Mouse (Mus musculus) kidney, adult 8-10 months (tissue): ENCODE results near the gene 1190005I06Rik.

ENCODE experiments used
- DNase-seq, 2 experiments: peaks; one replicate each; pipeline ENCODE4 v3.0.0; 2022

1190005I06Rik gene

DNA sequence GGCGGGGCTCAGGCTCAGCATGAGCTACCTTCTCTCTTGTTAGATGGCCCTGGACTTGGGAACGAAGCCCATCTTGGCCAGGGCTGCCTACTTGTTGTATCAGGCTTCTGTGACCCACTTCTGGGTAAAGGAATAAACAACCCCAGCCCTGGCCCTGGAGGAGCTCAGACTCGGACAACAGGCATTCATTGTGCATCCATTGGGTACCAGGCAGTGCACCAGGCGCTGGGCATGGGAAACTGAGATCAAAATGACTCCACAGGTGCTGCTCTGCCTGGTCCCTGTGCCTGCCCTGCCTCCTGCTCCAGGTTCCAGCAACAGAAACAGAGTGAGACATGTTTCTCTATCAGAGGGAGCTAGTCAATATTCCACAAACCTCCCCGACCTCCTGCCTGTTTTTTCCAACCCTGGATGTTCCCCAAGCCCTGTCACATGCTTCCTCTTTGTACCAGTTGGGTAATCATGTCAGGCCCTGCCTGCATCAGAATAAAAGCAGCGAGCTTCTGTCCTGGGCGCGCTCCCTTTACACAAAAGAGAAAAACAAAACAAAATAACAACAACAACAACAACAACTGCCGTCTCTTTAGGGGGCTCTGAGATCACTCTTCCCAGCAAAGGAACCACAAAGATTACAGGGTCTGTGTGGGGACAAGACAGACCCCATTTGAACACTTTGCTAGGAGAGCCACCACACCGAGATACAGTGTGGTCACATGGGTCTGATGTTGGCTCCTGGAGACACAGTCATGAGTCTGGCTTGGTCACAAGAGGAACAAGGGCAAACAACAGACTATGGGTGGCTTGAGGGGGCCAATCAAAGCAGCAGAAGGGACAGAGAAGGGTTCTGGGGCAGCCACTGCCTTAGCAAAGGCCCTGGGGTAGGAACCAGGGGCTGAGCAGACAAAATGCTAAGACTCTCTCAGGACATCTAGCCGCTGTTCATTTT is 27.9 kb downstream of the 1190005I06Rik start:
- DNase-seq: no peak

DNA sequence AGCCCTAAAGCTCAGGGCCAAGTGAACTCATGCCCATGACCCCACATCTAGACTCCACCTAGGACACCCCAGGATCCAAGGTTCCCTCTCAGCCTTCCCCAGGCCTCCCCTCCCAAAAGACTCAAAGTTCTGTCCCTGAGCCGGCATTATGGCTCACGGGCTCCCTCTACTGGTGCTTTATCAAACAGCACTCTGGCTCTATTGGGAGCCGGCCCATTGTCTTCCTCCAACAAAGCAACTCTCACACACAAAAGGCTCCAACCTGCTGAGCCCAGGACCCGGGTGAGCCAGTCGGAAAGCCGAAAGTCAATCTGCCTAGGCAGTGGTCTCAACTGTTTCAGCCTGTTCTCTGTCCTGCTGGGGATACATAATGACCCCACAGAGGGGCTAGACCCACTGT is 29.3 kb downstream of the 1190005I06Rik start:
- DNase-seq: peak; percentile 23 to 61

- no peak for DNase-seq
Measured at GRCm38 (mm10) chr8:120616663-120617626, 30.5 kb downstream of the 1190005I06Rik start.

GRCm38 (mm10) chr8:120614491-120614890 is 32.9 kb downstream of the 1190005I06Rik start:
- DNase-seq: no peak

- DNase-seq: no peak
Measured at GRCm38 (mm10) chr8:120610824-120611223, 36.6 kb downstream of the 1190005I06Rik start.

- DNase-seq: peak; percentile 57 to 85
Measured at GRCm38 (mm10) chr8:120607885-120608284, 39.5 kb downstream of the 1190005I06Rik start.

DNA sequence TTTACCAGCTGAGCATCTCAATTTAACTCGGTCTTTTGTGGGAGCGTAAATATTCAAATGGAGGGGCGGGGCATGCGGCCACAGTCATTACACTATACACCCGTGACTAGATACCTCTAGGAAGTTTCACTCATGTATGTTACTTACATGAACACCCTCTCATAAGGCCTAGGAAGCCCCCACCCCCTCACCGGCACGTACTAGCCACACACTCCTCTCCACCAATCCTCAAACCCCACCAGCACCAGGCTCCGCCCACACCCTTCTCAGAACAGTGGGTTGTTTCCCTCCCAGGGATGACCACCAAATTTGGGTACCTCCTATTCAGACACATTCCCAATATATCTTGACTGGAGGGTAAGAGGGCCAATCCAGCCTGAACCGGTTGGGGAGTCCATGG is 40.0 kb downstream of the 1190005I06Rik start:
- no peak for DNase-seq

GRCm38 (mm10) chr8:120602672-120603071 is 44.8 kb downstream of the 1190005I06Rik start:
- DNase-seq: no peak

DNA sequence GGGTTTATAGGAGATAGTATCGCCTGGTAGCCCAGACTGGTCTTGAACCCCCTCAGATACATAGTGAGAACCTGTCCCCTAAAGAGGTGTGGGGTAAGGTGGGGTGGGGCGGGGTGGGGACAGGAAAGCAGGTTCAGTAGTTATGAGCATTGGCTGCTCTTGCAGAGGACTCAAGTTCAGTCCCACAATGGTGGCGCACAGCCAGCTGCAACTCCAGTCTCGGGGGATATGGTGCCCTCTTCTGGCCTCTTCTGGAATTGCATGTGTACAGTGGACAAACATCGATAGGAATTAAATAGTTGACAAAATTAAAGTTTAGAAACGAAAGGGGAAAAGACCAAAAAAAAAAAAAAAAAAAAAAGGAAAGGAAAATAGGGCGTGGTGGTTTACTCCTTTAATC is 47.9 kb downstream of the 1190005I06Rik start:
- DNase-seq: peak; percentile 70 to 89

DNA sequence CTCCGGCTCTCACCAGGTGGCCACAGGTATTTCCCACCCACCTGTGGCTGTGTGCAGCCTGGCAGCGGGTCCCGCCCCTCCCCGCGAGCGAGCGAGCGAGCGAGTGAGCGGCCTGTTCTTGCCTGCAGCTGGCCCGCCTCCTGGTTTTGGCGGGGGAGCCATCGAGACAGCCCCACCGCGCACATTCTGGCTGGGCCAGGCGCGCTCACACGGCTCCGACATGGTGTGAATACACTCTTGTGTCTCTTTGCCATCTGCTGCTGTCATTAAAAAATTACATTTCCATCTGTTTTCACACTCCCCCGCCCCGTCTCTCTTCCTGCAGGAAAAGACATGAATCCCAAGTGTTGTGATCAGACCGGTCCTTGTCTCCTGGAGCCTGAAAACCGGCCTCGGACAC is 48.9 kb downstream of the 1190005I06Rik start:
- DNase-seq: no peak

DNA sequence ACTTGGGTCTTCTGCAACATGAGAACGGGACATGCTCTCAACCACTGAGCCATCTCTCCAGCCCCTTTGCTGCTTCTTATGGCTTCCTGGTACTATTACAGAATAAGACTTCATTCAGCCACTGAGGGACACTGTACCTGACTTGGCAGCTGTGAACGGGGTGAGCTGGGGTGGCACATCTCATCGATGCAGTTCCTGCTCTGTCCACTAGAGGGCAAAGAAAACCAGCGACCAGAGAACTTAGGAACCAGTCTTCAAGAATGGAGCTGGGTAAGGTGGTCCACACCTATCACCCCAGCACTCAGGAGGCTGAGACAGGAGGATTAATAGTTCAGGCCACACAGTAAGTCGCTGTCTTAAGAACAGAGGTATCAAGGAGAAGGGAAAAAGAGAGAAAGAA is 51.5 kb downstream of the 1190005I06Rik start:
- peak; percentile 15 to 58 for DNase-seq

GRCm38 (mm10) chr8:120594571-120594970 is 52.9 kb downstream of the 1190005I06Rik start:
- no peak for DNase-seq

DNA sequence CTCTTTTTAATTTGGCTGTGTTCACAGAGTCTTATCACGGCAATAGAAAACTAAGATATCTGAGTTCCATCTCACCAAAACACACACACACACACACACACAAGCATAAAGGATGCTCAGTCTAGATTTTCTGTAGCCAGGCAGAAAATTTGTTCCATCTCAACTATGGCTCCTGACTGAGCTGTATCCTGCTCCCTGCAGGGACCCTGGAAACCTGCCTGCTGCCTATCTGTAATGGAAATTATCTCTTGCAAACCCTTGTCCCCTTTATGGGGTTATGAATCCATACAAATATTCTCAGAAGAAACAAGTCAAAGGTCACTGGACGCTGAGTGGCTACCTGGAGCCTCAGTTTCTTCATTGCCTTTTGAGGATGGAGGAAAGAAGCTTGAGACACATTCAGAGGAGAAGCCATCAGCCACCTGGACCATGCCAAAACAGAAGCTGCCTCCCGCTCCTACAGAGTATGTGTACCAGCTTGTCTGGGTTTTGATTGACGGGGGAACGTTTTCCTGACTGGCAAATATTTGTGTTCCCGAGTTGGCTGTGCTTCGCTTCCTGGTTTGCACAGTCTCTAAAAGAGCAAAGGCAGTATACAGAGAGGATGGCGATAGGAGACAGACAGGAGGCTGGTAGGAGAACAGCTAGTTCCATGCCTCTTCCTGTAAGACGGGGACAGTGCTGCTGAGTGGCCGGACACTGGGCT is 55.7 kb downstream of the 1190005I06Rik start:
- no peak for DNase-seq

DNA sequence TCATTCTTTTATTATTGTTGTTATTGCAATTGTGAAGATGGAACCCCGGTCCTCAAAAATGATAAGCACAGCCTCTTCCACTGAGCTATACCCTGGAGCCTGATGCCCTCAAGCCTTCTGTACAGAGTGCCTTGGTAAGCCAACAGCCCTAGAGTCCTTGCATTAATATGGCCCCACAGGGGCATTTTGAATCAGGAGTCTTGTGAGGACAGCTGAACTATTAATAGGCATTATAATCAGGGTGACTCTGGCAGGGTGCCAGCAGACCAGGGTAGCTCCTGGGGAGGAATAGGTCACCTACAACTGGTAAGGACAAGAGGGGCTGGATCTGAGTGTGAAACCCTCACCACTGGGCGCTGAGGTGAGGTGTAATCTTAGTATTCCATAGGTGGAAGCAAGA is 57.5 kb downstream of the 1190005I06Rik start:
- peak; percentile 42 to 56 for DNase-seq

- DNase-seq: peak; percentile 100
Measured at GRCm38 (mm10) chr8:120588908-120589771, 58.3 kb downstream of the 1190005I06Rik start, which contains the start of gene Gins2. Gins2 (minus strand) TSS chr8:120589304.

GRCm38 (mm10) chr8:120585521-120585920 is 61.9 kb downstream of the 1190005I06Rik start:
- DNase-seq: no peak

DNA sequence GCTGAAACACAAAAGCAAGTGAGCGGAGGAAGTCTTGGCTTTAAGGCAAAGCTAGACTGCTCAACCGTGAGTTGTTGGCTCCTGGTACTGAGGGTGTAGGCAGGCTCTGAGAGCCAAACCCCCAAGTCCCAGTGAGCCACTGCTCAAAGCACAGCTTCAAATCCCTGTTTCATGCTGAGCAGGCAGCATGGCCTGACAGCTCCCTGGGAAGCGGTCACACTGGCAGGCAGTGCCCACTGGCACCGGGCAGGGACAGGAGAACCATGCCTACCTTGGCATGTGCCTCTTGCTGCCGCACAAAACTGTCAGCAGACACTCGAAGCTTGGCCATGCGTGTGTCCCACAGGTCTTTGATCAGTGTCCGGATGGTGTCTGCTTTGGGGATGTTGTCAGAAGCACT is 65.6 kb downstream of the 1190005I06Rik start:
- DNase-seq: no peak

- DNase-seq: no peak
Measured at GRCm38 (mm10) chr8:120581329-120581728, 66.1 kb downstream of the 1190005I06Rik start.

DNA sequence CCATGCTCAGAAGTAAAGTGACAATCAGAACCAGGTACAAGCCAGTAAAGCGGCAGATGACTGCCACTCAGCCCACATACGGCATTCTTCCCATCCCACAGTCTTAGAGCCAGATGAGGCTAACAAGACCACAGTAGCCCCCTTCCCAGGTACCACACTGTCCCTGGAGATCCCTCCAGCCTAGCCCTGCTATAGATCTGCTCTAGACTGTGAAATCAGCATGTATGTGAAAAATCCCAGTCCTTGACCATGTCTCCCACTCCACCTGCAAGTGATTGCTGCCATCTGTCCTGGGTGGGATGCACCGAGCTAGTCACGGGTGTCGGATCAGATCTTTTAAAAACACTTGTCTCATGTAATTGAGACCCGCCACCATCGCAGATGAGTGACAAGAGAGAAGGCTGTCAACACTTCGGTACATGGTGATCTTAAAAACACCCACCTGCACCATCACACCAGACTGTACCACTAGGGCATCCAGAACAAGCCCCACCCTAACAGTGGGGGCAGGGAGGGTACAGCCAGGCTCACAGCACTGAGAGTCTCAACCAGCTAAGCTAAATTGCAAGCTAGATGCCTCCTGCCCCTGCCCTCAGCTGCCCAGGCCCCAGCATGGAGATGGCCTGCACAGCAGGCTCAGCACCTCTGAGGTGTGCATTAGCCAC is 67.0 kb downstream of the 1190005I06Rik start:
- no peak for DNase-seq

GRCm38 (mm10) chr8:120577821-120578220 is 69.6 kb downstream of the 1190005I06Rik start:
- DNase-seq: no peak

DNA sequence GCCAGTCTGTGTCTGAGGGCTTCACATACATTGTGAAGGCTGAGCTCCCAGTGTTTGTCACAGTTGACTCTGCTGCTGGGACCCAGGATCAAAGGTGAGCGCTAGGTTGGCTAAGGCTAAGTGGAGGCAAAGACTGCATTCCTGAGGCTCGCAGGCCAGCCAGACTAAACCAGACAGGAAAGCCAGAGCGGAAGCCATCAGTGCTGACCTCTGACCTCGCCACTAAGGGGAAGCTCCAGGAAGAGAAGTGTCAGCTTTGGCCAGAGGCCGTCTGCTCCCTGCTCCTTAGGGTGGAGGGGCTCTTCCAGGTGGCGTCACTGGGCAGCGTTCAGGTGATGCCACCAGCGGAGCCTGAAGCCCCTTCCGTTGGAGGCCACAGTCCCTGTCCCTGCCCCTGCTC is 71.6 kb downstream of the 1190005I06Rik start:
- DNase-seq: peak; percentile 77 to 81
